Mouse (Mus musculus) gastrocnemius, postnatal 25 days (tissue): ENCODE measurements around the gene Ifi35. TPM values are rescaled to one million over a fixed set of nuclear protein-coding genes. Genes with fewer than 3 reads are reported as not detected.
"Not testable (repeated sequence)": the region's sequence is repeated elsewhere in the genome, so short reads cannot be mapped to it uniquely, and the experiment has no call there.

Source experiments
- DNase-seq: peaks from one replicate; pipeline ENCODE4 v3.0.0; 2022
- total RNA-seq, 2 experiments: library from RNA; stranded (reverse); gene quantifications; 1 replicate in 1 of 2; 2 replicates in 1 of 2; pipeline ENCODE4 v1.2.3; 2021

Gene Ifi35
- total RNA-seq, 2 experiments from 2014 or later, result 8.5 to 10.8 TPM

GRCm38 (mm10) chr11:101468263-101468688 is 20.1 kb downstream of the Ifi35 start:
- DNase-seq, result no peak

GRCm38 (mm10) chr11:101468731-101469130 is 20.5 kb downstream of the Ifi35 start:
- DNase-seq, result no peak

GRCm38 (mm10) chr11:101469155-101469554 is 20.9 kb downstream of the Ifi35 start:
- no peak for DNase-seq

- no peak for DNase-seq
Observed at GRCm38 (mm10) chr11:101470206-101470605, 22.0 kb downstream of the Ifi35 start.

GRCm38 (mm10) chr11:101471926-101472325 is 23.7 kb downstream of the Ifi35 start:
- no peak for DNase-seq

- no peak for DNase-seq
Observed at GRCm38 (mm10) chr11:101472336-101472735, 24.1 kb downstream of the Ifi35 start.

GRCm38 (mm10) chr11:101473686-101474085 is 25.5 kb downstream of the Ifi35 start:
- not testable (repeated sequence) for DNase-seq

GRCm38 (mm10) chr11:101474298-101474697 is 26.1 kb downstream of the Ifi35 start:
- no peak for DNase-seq

GRCm38 (mm10) chr11:101476361-101476760 is 28.2 kb downstream of the Ifi35 start:
- not testable (repeated sequence) for DNase-seq

GRCm38 (mm10) chr11:101477194-101477551 is 29.0 kb downstream of the Ifi35 start:
- DNase-seq, result no peak

- no peak for DNase-seq
Observed at GRCm38 (mm10) chr11:101477552-101478211, 29.5 kb downstream of the Ifi35 start.

GRCm38 (mm10) chr11:101479171-101479635 is 31.0 kb downstream of the Ifi35 start:
- DNase-seq, result no peak

GRCm38 (mm10) chr11:101480912-101481311 is 32.7 kb downstream of the Ifi35 start:
- DNase-seq, result no peak

- no peak for DNase-seq
Observed at GRCm38 (mm10) chr11:101483804-101484203, 35.6 kb downstream of the Ifi35 start.

GRCm38 (mm10) chr11:101484245-101484644 is 36.0 kb downstream of the Ifi35 start:
- no peak for DNase-seq

GRCm38 (mm10) chr11:101484814-101485213 is 36.6 kb downstream of the Ifi35 start:
- no peak for DNase-seq

GRCm38 (mm10) chr11:101485509-101486028 is 37.4 kb downstream of the Ifi35 start:
- no peak for DNase-seq

GRCm38 (mm10) chr11:101486126-101486525 is 37.9 kb downstream of the Ifi35 start:
- no peak for DNase-seq

GRCm38 (mm10) chr11:101506269-101506780 is 58.1 kb downstream of the Ifi35 start:
- no peak for DNase-seq

GRCm38 (mm10) chr11:101507090-101507489 is 58.9 kb downstream of the Ifi35 start:
- no peak for DNase-seq
